Mouse (Mus musculus) 3134 (cell line): ENCODE measurements at regions not wholly inside any gene's neighbourhood (a gene's known extent, or its start where the extent isn't known, plus 50 kb on each side); places are given as distances from the start of the nearest gene placed in this dataset.

Source experiments
- DNase-seq: peaks from one replicate; pipeline ENCODE4 v3.0.0-alpha.2; 2011; ENCODE audit warnings: low spot score; ENCODE audit not compliant: insufficient read length; ENCODE audit errors: extremely low read depth

DNA sequence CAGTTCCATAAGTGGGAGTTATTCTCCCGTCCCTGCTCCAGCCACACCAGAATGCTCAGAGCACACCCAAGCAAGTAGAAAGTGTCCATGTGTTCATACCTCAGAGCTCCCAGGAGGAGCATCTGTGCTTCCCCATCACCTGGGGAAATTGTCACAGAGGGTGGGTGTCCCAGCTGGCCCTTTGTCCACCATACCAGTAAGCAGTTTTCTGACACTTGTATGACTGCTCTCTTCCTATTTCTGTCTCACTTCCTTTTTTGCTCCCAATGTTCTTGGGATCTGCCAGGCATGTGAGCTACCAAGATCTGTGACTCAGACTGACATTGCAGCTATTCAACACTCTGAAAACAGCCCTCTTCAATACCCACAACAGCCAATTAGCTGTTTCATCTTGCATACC is 447.9 kb upstream of the Kdm8 start:
- DNase-seq, result no peak

DNA sequence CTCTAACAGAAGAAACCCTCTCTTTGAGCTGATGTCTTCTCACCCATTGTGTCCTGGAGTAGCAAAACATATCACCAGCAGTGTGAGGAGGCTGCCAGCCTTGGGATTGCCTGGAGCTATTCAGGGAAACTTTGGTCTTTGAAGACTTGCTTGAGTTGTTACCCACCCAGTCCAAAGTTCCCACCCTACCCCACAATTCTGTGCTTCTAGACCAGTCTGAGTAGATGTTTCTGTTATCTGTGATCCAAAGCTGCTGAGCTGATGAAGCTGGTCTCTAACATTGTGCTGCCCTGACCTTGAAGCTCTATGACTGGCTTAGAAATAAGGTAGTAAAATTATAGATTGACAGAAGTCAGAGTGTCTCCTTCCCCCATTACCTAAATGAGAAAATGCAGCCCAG is 443.8 kb upstream of the Kdm8 start:
- DNase-seq, result no peak

- DNase-seq, result no peak
Measured at GRCm38 (mm10) chr7:125005638-125006037, 438.8 kb upstream of the Kdm8 start.

- no peak for DNase-seq
Measured at GRCm38 (mm10) chr7:125019259-125019658, 425.2 kb upstream of the Kdm8 start.

DNA sequence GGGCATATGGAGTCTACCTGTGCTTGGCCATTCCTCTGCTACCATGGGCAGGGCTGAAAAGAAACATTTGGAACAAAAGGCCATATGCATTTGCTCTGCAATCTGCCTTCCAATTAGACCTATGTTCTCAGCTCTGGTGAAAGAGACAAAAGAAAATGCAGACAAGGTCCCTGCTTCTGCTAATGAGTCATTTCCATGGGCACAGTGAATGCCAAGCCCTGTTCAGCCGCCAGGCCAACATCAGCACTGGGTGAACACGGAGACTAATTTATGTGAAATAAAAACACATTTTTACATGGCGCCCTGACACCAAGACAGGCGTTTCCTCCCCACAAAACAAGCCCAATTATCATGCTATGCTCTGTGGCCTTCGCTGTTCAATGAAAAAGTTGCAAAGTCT is 419.5 kb upstream of the Kdm8 start:
- DNase-seq, result no peak

DNA sequence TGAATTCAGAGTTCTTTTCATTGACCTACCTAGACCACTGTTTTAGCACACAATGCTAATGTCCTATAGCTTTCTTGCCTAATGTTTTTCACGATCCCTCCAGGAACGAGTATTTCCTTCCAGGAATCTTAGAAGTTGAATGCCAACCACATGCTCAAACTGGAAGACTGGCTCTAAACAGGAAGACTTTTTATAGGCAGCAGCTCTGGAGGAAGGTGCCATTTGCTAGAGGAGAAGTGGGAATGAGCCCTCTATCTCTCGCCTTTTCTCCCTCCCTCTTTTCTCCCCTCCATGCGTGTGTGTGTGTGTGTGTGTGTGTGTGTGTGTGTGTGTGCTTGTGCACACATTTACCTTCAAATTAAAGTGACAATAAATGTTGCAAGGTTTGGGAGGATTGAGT is 410.7 kb upstream of the Kdm8 start:
- no peak for DNase-seq

- DNase-seq, result no peak
Measured at GRCm38 (mm10) chr7:125034196-125034595, 410.3 kb upstream of the Kdm8 start.

GRCm38 (mm10) chr7:125036098-125036991 is 408.1 kb upstream of the Kdm8 start:
- no peak for DNase-seq

DNA sequence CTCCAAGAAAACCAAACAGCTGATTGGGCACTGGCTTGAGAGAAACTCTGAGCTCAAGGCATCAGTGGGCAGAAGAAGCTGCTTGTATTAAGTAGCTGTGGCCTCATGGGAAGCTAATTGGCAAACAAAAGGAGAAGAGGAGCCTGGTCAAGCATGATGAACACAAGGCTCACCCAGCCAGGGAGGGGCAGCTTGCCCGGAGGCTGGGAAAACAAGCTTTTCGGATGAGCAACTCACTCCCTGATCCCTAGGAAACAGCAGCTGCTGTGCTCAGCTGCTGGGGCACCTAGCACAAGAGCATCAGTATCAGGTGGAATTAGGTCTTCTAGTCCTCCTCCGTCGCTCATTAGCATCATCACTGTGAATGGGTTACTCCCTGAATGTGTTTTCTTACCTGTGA is 405.6 kb upstream of the Kdm8 start:
- no peak for DNase-seq

DNA sequence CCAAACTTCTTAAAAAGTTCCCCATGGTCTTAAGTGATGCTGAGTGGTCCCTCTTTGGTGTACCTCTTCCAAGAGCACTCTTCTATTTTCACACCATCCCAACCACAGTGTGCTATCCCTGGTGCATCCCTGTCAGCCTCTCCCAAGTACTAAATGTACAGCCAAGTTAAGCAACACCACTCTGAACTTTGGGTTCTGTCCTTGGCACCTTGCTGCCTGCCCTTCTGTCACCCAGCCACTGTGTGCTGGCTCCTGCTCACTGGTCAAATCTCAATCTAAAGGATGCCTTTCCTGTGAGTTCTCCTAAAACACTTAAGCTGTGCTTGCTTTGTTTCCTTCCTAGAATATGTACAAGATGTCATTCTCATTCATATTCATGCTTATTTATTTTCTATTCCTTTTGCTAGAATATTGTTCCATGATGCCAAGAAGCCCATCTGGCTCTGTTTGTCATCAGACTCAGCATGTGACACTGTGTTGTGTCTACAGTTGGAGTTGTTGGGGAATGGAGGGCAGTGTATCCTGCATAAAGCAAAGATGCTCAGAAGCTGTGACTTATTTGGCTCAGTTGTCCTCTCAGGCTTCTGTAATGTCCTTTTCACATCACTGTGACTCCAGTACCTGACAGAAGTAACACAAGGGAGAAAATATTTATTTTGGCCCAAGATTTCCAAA is 388.4 kb upstream of the Kdm8 start:
- DNase-seq, result no peak

DNA sequence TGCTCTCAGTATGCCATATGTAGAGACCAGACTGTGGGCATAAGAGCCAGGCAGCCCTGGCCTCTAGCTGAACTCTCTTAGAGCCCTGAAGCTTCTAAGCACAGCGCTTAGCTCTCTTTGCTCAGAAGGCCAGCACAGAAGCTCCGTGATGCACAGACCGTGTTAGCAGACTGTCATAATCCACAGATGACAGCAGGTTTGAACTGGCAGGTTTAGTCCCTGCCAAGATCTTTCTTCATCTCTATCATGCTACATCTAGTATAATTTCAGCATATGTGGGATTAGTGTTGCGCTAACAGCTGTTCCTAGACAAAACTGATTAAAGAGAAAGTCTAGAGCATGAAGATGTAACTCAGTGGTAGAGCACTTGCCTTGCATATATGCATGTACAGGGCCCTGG is 342.0 kb upstream of the Kdm8 start:
- no peak for DNase-seq

GRCm38 (mm10) chr7:125104011-125104410 is 340.5 kb upstream of the Kdm8 start:
- no peak for DNase-seq

DNA sequence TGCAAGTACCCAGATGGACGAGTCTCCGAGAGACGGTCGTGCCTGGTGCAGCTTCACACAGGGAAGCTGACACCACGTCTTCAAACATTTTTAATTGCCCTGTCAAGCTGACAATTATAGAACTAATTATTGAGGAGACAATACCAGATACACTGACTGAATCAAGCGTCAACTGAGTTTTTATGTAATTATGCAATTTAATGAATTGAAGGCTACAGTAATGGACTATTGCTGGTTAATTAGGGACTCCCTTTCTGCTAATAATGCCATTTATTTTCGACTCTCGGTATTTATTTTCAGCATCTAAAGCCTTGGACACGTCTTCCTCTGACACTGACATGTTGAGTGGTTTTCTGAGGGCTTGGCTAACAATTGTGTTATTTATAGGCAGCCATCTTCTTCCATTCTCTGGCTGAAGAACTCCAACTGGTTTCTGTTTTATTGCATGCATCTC is 331.6 kb upstream of the Kdm8 start:
- DNase-seq, result no peak

DNA sequence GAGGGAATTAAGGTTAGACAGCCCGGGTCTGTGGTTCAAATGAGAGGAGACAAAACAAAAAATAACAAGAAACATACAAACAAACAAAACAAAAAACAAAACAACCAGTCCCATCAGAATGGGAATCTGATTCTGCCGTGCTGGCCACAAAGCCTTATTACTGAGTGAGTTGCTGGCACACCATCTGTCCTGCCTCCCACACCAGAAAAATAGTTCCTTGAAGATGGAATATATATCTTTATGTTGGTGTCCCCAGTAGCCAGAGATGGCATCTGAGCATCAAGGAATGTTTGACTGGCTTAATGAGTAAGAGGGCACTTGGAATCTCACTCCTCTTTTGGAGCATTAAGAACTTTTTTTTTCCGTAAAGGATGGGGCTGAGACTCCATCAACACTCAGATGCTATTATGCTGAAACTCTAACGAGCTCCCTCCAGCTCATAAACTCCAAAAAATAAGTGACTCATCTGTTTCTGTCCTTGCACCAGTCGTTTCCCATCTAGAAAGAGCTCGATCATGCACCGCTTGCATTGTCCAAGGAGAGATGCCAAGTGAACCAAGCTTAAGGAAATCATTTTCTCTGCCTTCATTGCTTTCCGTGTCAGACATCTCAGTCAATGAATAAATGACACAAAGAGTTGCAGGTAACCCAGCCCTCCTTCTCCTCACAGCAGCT is 329.0 kb upstream of the Kdm8 start:
- no peak for DNase-seq

DNA sequence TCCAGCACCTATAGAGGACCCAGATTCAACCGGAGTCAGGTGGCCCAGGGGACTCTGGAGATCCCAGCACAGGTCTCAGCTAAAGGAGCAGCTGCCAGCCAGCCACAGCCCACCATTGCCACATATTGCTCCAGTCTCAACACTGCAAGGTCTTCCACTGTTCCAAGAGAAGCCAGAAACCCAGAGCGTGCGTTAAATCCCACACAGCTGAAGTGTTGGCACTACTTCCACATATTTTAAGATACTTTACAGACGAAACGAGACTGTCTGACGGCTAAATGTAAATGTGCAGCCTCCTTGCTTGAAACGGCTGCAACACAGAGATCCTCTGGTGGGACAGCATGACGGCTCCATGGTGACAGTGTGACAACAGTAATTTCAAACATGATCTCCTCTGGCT is 327.3 kb upstream of the Kdm8 start:
- no peak for DNase-seq

- no peak for DNase-seq
Measured at GRCm38 (mm10) chr7:125129187-125129586, 315.3 kb upstream of the Kdm8 start.

GRCm38 (mm10) chr7:125131968-125132367 is 312.5 kb upstream of the Kdm8 start:
- no peak for DNase-seq

- DNase-seq, result no peak
Measured at GRCm38 (mm10) chr7:125138607-125139006, 305.9 kb upstream of the Kdm8 start.

- no peak for DNase-seq
Measured at GRCm38 (mm10) chr7:125139196-125139595, 305.3 kb upstream of the Kdm8 start.

DNA sequence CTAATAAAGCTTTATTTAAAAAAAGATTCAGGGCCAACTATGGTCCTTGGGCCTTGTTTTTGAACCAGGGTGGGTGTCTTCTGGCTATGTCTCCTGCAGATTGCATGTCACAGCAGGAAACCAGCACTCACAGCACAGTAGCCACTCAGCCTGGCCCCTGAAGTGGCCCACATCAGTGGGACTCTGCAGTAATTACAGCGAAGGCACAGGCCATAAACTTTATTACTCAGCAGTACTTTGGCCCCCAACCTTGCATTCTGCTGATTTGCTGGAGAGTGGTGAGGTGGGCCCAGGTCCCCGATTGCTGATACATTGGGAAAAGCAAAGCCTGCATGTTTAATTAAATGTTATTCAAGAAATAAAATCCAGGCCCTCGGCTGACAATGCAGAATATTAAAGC is 303.6 kb upstream of the Kdm8 start:
- no peak for DNase-seq

GRCm38 (mm10) chr7:125141864-125142263 is 302.6 kb upstream of the Kdm8 start:
- no peak for DNase-seq

GRCm38 (mm10) chr7:125146025-125146424 is 298.5 kb upstream of the Kdm8 start:
- no peak for DNase-seq
